Mouse (Mus musculus): ENCODE data around the gene Eif1. TPM values are rescaled to one million over a fixed set of nuclear protein-coding genes. Genes with fewer than 3 reads are reported as not detected.
A peak's percentile ranks its signal among the peaks of the same experiment; 100 is the strongest.
"Not testable (repeated sequence)": the region's sequence is repeated elsewhere in the genome, so short reads cannot be mapped to it uniquely, and the experiment has no call there.

The Eif1 gene
- polyA plus RNA-seq, 1 experiment from 2014 or later, result 1,522 TPM

GRCm38 (mm10) chr11:100355151-100355951 is 35.7 kb downstream of the Eif1 start:
- peaks cover 59% of the 10 kb centered on the region for H3K27me3 ChIP-seq (replicated peaks)
- peak; percentile 49 for ATAC-seq (ENCODE audit: insufficient number of reproducible peaks, low FRiP score)

DNA sequence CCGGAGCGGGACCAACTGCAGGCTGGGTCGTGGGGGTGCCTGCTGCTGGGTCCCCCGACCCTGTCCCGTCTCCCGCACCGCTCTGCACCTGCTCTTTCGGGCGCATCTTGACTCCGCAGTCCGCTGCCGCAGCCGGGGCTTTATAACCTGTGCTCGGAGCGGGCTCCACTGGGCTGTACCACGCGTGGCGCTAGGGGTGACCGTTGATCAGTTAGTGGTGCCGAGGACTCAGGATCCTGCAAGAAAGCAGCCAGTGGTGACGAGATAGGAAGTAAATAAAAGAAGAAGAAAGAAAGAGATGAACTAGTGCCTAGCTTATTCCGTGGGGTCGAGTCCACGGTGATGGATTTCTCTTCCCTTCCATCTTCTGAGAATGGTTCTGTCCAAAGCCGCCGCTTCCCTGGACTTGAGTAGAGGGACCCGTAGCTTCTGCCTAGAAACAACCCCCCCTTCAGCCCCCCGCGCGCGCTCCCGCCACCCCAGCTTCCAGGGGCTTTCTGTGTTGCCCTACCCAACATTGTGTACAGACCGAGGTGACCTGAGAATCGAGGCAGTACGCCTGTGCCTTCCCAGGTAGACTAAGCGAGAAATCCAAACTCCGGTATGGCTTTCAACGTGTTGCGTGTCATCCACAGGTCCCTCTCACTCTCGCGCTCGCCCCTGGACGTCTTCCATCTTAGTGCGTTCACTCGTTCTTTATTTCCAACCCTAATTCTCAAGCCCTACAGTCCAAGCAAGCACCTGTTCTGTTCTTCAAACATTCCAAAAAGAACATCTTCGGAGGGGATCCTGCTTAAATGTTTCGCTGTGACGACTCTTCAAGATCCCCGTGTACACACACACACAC is 36.5 kb downstream of the Eif1 start, which contains the start of gene Hap1:
Gene Hap1, minus strand, starts transcription at position 157 of the 847 bp plus-strand sequence.
- H3K4me1 ChIP-seq (replicated peaks), result peaks cover 15% of the 10 kb centered on the region; the same call in 1 of the 2 replicates
- H3K36me3 ChIP-seq, result no peaks in the 10 kb centered on the region
- H3K27me3 ChIP-seq (replicated peaks), result peaks cover 62% of the 10 kb centered on the region
- peak; percentile 49; the same call in 1 of the 2 replicates for ATAC-seq (ENCODE audit: insufficient number of reproducible peaks, low FRiP score)
- 3% methylated on average over 49 of the region's 49 CpGs for WGBS
- no peak within 1 kb of the TSS for H3K27ac ChIP-seq (ENCODE audit: poor library complexity, severe bottlenecking)
- peak within 1 kb of the TSS; percentile 99 for H3K4me2 ChIP-seq
- H3K9me3 ChIP-seq (replicated peaks), result no peaks in the 10 kb centered on the region
- peak within 1 kb of the TSS; percentile 76 for H3K9ac ChIP-seq
- peak within 1 kb of the TSS; percentile 67 for H3K4me3 ChIP-seq

More at GRCm38 (mm10) chr11:100355151-100355951, 35.7 kb downstream of the Eif1 start:
- Histone ChIP-seq H3K27ac (ENCODE audit: poor library complexity, severe bottlenecking) (no peak overlapping the region), H3K4me3 (peak overlapping the region; percentile 67), H3K9ac (peak overlapping the region; percentile 76), H3K4me2 (peak overlapping the region; percentile 99), H3K9me3 (replicated peaks) (no peaks in the 10 kb centered on the region), H3K4me1 (replicated peaks) (peaks cover 15% of the 10 kb centered on the region; the same call in 1 of the 2 replicates), H3K36me3 (no peaks in the 10 kb centered on the region)
- WGBS, result 2% methylated on average over 54 of the region's 54 CpGs

GRCm38 (mm10) chr11:100356819-100357211 is 37.1 kb downstream of the Eif1 start:
- Histone ChIP-seq H3K4me1 (replicated peaks) (peaks cover 9% of the 10 kb centered on the region; the same call in 1 of the 2 replicates), H3K27me3 (replicated peaks) (peaks cover 62% of the 10 kb centered on the region), H3K27ac (ENCODE audit: poor library complexity, severe bottlenecking) (no peak overlapping the region), H3K4me3 (peak overlapping the region; percentile 67), H3K4me2 (peak overlapping the region; percentile 99), H3K36me3 (no peaks in the 10 kb centered on the region), H3K9me3 (replicated peaks) (no peaks in the 10 kb centered on the region), H3K9ac (no peak overlapping the region; the same call in 1 of the 2 replicates)
- ATAC-seq (ENCODE audit: insufficient number of reproducible peaks, low FRiP score), result no peak
- 29% methylated on average over 9 of the region's 9 CpGs for whole genome bisulfite sequencing

DNA sequence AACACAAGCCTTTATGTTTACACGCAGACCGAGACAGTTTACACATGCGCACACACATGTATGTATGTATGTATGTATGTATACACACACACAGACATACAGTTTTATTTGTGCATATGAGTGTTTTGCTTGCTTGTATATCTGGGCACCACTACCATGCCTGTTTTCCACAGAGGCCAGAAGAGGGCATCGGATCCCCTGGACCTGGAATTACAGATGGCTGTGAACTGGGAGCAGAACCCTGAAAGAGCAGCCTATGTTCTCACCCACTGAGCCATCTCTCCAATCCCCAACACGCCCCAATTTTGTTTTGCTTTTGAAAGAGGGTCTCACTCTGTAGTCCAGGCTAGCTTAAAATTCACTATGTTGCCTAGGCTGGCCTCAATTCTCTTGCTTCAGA is 37.7 kb downstream of the Eif1 start:
- Histone ChIP-seq H3K36me3 (no peaks in the 10 kb centered on the region), H3K4me1 (replicated peaks) (peaks cover 7% of the 10 kb centered on the region; the same call in 1 of the 2 replicates), H3K4me2 (no peak overlapping the region), H3K4me3 (no peak overlapping the region), H3K27ac (ENCODE audit: poor library complexity, severe bottlenecking) (no peak overlapping the region), H3K9me3 (replicated peaks) (no peaks in the 10 kb centered on the region), H3K9ac (no peak overlapping the region), H3K27me3 (replicated peaks) (peaks cover 60% of the 10 kb centered on the region)
- WGBS, result 53% methylated on average over 5 of the region's 5 CpGs
- no peak for ATAC-seq (ENCODE audit: insufficient number of reproducible peaks, low FRiP score)

DNA sequence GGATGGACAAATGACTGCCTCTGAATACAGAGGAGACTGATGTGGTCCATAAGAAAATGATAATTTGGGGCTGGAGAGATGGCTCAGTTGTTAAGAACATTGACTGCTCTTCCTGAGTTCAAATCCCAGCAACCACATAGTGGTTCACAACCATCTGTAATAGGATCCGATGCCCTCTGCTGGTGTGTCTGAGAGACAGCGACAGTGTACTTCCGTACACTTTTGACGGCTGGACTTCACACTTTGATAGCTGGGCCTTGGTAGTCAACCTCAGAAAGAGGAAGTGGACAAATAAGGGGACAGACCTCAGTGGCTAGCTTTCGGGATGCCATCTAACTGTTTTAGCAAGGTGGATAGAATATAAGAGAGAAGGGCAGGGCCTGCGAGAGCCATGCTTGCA is 40.5 kb downstream of the Eif1 start:
- Histone ChIP-seq H3K27ac (ENCODE audit: poor library complexity, severe bottlenecking) (no peak overlapping the region), H3K9ac (no peak overlapping the region), H3K4me3 (no peak overlapping the region), H3K4me2 (no peak overlapping the region), H3K36me3 (no peaks in the 10 kb centered on the region), H3K27me3 (replicated peaks) (peaks cover 42% of the 10 kb centered on the region), H3K9me3 (replicated peaks) (no peaks in the 10 kb centered on the region), H3K4me1 (replicated peaks) (peaks cover 7% of the 10 kb centered on the region; the same call in 1 of the 2 replicates)
- ATAC-seq (ENCODE audit: insufficient number of reproducible peaks, low FRiP score), result no peak
- WGBS, result 76% methylated on average over 6 of the region's 6 CpGs

- not testable (repeated sequence) for H3K36me3 ChIP-seq; H3K27ac ChIP-seq (ENCODE audit: poor library complexity, severe bottlenecking); ATAC-seq (ENCODE audit: insufficient number of reproducible peaks, low FRiP score); H3K4me1 ChIP-seq (replicated peaks); H3K4me2 ChIP-seq; H3K9ac ChIP-seq; H3K4me3 ChIP-seq; H3K9me3 ChIP-seq (replicated peaks)
- H3K27me3 ChIP-seq (replicated peaks), result peaks cover 41% of the 10 kb centered on the region
- no CpG with 5 or more reads among the region's 13 CpGs for WGBS
Measured at GRCm38 (mm10) chr11:100361059-100361458, 41.4 kb downstream of the Eif1 start.

DNA sequence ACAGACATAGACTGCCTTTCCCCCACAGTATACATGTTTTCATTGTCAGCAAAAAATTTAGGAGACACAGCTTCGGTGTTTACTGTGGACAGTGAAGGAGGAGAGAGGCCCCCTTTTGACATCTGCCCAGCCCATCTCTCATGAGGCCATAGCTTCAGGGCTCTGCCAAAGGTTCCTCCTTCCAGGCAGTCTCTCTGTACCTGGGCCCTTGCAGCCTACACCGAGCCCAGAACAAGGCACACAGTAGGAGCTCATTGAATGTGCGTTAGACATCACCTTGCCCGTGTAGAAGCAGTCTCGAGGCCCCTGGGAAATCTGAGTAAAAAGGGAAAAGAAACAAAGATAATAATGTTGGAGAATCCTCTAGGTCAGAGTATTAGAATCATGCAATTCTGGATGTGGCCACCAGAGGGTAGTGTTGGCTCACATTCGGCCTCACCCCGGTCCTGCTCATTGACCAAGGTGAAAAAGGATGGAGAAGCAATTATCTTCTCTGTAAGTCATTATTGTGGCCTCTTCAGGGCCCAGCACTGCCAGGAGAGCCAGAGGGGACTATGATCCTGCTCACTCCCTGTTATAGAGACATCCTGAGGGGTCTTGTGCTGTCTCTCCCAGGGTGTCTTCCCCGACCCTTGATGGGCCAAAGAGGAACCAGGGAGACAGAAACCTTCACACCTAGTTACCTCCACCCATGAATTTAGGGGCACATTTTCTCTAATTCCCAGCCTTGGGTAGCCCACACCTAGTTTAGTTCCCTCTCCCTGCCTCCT is 42.7 kb downstream of the Eif1 start:
- H3K36me3 ChIP-seq, result no peaks in the 10 kb centered on the region
- H3K9ac ChIP-seq, result no peak overlapping the region
- H3K27ac ChIP-seq (ENCODE audit: poor library complexity, severe bottlenecking), result no peak overlapping the region
- no peaks in the 10 kb centered on the region for H3K9me3 ChIP-seq (replicated peaks)
- no peak overlapping the region for H3K4me2 ChIP-seq
- H3K4me3 ChIP-seq, result no peak overlapping the region
- WGBS, result 15% methylated on average over 8 of the region's 8 CpGs
- 0 out of 2 replicates have a peak, but pooled peaks cover 3% of the 10 kb centered on the region for H3K4me1 ChIP-seq (replicated peaks)
- H3K27me3 ChIP-seq (replicated peaks), result peaks cover 37% of the 10 kb centered on the region
- ATAC-seq (ENCODE audit: insufficient number of reproducible peaks, low FRiP score), result 0 out of 2 replicates have a peak, but pooled peaks have one; percentile 18

DNA sequence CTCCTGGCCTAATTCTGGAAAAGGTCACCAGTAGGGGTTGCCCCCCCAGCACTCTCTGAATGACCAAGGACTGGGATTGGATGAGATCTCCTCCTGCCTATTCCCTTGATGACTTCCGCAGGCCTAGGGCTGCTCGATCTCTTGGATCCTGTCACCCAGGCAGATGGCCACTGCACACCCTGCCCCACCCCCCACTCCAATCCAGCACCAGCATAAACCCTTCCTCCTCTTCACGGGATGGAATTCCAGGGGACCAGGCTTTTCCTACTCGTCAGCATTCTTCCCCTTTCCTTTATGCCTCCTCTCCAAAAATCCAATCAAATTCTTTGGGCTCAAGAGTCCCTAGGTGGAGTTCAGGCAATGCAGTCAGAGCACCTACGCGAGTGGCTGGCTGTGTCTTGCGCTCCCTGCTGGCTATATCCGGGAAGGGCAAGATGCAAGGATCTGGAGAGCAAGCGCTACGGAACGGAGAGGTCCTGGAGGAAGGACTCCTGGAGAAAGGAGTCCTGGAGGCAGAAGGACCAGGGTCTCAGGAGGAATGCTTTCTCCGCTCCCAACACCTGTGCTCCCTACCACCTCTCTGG is 43.4 kb downstream of the Eif1 start:
- 0 out of 2 replicates have a peak, but pooled peaks cover 3% of the 10 kb centered on the region for H3K4me1 ChIP-seq (replicated peaks)
- H3K27me3 ChIP-seq (replicated peaks), result peaks cover 33% of the 10 kb centered on the region
- no peak for ATAC-seq (ENCODE audit: insufficient number of reproducible peaks, low FRiP score)
- H3K27ac ChIP-seq (ENCODE audit: poor library complexity, severe bottlenecking), result no peak overlapping the region
- no peak overlapping the region for H3K9ac ChIP-seq
- no peaks in the 10 kb centered on the region for H3K9me3 ChIP-seq (replicated peaks)
- WGBS, result 16% methylated on average over 12 of the region's 12 CpGs
- no peak overlapping the region for H3K4me3 ChIP-seq
- H3K36me3 ChIP-seq, result 0 out of 2 replicates have a peak, but pooled peaks cover 2% of the 10 kb centered on the region
- no peak overlapping the region for H3K4me2 ChIP-seq

- Histone ChIP-seq H3K4me1 (replicated peaks) (peaks cover 16% of the 10 kb centered on the region), H3K9ac (no peak overlapping the region), H3K4me2 (no peak overlapping the region), H3K9me3 (replicated peaks) (no peaks in the 10 kb centered on the region), H3K4me3 (no peak overlapping the region), H3K36me3 (peaks cover 58% of the 10 kb centered on the region), H3K27ac (ENCODE audit: poor library complexity, severe bottlenecking) (no peak overlapping the region), H3K27me3 (replicated peaks) (peaks cover 2% of the 10 kb centered on the region; the same call in 1 of the 2 replicates)
- WGBS, result 61% methylated on average over 7 of the region's 7 CpGs
- no peak for ATAC-seq (ENCODE audit: insufficient number of reproducible peaks, low FRiP score)
Measured at GRCm38 (mm10) chr11:100369145-100369544, 49.5 kb downstream of the Eif1 start.

DNA sequence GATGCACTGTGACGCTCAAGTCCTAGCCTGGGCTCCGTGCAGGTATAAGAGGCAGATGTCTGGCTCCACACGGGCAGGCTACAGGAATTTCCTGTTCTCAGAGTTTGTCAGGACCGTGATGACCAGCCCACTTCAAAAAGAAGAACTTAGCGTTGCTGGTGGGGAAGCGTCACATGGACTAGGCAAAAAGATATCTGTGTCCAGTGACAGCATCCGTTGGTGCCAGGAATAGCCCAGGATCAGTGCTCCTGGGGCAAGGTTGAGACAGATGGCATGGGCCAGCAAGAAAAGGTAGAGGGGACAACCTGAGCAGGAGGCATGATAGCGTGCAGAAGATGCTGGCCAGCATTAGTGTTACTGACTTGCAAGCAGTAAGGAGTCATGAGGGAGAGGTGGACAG is 50.1 kb downstream of the Eif1 start:
- WGBS, result 54% methylated on average over 8 of the region's 8 CpGs
- peaks cover 62% of the 10 kb centered on the region for H3K36me3 ChIP-seq

More for the DNA sequence above, 50.1 kb downstream of the Eif1 start:
- no peak for ATAC-seq (ENCODE audit: insufficient number of reproducible peaks, low FRiP score)
- Histone ChIP-seq H3K4me2 (no peak overlapping the region), H3K27ac (ENCODE audit: poor library complexity, severe bottlenecking) (no peak overlapping the region), H3K9me3 (replicated peaks) (no peaks in the 10 kb centered on the region), H3K4me1 (replicated peaks) (peaks cover 16% of the 10 kb centered on the region), H3K4me3 (no peak overlapping the region), H3K27me3 (replicated peaks) (no peaks in the 10 kb centered on the region), H3K9ac (peak overlapping the region; percentile 28; the same call in 1 of the 2 replicates)

Data from heart, embryonic 12.5 days (tissue).